Mouse (Mus musculus) embryonic facial prominence, embryonic 14.5 days (tissue): ENCODE measurements around the gene Pdcl. TPM values are rescaled to one million over a fixed set of nuclear protein-coding genes. Genes with fewer than 3 reads are reported as not detected.
A peak's percentile ranks its signal among the peaks of the same experiment; 100 is the strongest.

ENCODE experiments used
- ATAC-seq: fragments of 200-750 bp; cut with Nextera tagmentation; 2 replicates; pipeline ENCODE4 v1.8.0; 2017; ENCODE audit warnings: low read depth, moderate number of reproducible peaks, moderate TSS enrichment
- DNase-seq: peaks from one replicate; pipeline ENCODE4 v3.0.0-alpha.2; 2015; ENCODE audit warnings: low spot score
- H3K27ac ChIP-seq: fragments of 300-500 bp; sonication (generic); replicated peaks from 2 replicates; pipeline ENCODE4 v1.5.1; 2014; ENCODE audit warnings: low read depth, mild to moderate bottlenecking, low read length, moderate library complexity
- H3K27me3 ChIP-seq: fragments of 300-500 bp; sonication (generic); replicated peaks from 2 replicates; pipeline ENCODE4 v1.6.1; 2014; ENCODE audit warnings: low read length; ENCODE audit not compliant: control insufficient read depth, insufficient read depth
- H3K36me3 ChIP-seq: fragments of 300-500 bp; sonication (generic); 2 replicates; pipeline ENCODE4 v1.6.1; 2014; ENCODE audit warnings: low read length, mixed read lengths; ENCODE audit not compliant: control insufficient read depth, insufficient read depth
- H3K4me1 ChIP-seq: fragments of 300-500 bp; sonication (generic); 2 replicates; pipeline ENCODE4 v1.6.1; 2014; ENCODE audit warnings: antibody characterized with exemption, low read length; ENCODE audit not compliant: control insufficient read depth, insufficient read depth
- H3K4me2 ChIP-seq: fragments of 300-500 bp; sonication (generic); 2 replicates; pipeline ENCODE4 v1.6.1; 2014; ENCODE audit warnings: low read depth, mild to moderate bottlenecking, low read length, moderate library complexity, mixed read lengths
- H3K4me3 ChIP-seq: fragments of 300-500 bp; sonication (generic); 2 replicates; pipeline ENCODE4 v1.5.1; 2014; ENCODE audit warnings: low read depth, mild to moderate bottlenecking, low read length
- H3K9ac ChIP-seq: fragments of 300-500 bp; sonication (generic); 2 replicates; pipeline ENCODE4 v1.6.1; 2014; ENCODE audit warnings: low read depth, mild to moderate bottlenecking, low read length, moderate library complexity, mixed read lengths
- H3K9me3 ChIP-seq: fragments of 300-500 bp; sonication (generic); 2 replicates; pipeline ENCODE4 v1.6.1; 2016; ENCODE audit warnings: low read length; ENCODE audit not compliant: control insufficient read depth
- WGBS: fragments of 180-500 bp; shearing (Covaris S2); extraction: QIAGEN DNeasy Blood & Tissue Kit; methylation state at CpG from one replicate; pipeline ENCODE4 v1.1.7; 2014; 5-methylcytosine and 5-hydroxymethylcytosine counted together
- polyA plus RNA-seq: library from polyadenylated mRNA; unstranded; fragments of >200 nt; fragmentation: Nextera tagmentation; extraction: Ambion mirVana; gene quantifications from 2 replicates; pipeline ENCODE4 v1.2.1, GENCODE M21; 2014

Gene Pdcl
- 41.2 and 47.0 TPM in 2 replicates for polyA plus RNA-seq

DNA sequence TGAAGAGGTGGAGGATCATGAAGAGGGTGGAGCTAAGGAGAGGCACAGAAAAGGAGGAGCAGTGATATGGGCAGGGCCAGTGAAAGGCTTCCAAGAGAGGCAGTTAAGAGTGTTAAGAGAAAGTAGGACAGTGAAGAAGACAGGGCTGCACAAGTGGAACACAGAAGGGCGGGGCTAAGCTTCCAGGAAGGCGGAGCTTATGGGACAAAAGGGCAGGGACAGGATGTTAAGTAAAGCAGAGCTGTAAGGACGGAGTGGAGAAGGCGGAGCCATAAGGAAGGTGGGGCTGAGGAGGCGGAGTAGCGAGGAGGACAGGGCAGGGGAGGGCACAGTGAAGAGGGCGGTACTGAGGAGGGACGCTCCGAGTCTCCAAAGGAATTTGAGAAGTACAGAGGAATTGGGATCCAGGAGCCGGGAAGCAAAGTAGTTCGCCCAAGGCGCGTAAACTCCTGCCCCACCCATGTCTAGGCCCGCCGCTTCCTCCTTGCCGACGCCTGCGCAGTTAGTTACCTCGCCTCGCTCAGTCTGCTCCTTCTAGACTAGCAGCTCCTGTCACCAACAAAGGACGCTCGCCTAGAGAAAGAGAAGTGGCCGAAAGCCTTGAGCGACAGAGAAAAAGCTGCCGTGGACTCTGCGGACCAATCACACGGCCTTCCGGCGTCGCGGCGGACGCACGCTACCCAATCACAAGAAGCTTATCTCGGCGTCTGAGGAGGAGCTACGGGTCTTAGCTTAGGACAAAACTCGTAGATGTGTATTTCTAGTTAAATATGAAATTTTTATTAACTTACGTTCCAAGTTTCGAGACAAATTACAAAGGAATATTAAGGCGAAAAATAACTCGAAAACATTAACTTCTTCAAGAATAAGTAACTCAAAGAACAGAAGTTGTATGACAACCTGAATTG is at the start of gene Pdcl:
Gene Pdcl, minus strand, starts transcription at position 700 of the 908 bp plus-strand sequence.
- ATAC-seq (peak; percentile 99), DNase-seq (peak; percentile 97)
- Histone ChIP-seq H3K4me3 (peak within 1 kb of the TSS; percentile 73), H3K27me3 (no peaks in the 10 kb centered on the region), H3K9me3 (no peaks in the 10 kb centered on the region), H3K4me1 (peaks cover 9% of the 10 kb centered on the region), H3K4me2 (peak within 1 kb of the TSS; percentile 68), H3K36me3 (peaks cover 34% of the 10 kb centered on the region), H3K9ac (peak within 1 kb of the TSS; percentile 84), H3K27ac (peak within 1 kb of the TSS; percentile 98)
- WGBS = under 1% methylated on average over 39 of the region's 42 CpGs

DNA sequence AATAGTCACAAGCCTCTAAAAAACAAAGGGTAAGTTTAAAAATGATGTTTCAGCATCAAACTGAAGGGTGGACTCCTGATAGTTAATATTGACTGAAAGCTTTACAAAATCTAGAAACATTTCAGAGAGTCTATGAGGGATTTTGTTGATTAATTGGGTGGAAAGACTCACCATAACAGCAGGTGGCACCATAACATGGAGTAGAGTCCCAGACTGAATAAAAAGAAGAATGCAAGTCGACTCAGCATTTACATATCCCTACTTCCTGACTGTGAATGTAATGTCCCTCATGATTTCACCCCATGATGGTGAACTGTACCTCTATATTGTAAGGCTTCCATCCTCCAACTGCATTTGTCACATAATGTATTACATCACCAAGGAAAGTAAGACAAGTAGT is 36.4 kb upstream of the Pdcl start:
- Histone ChIP-seq H3K27ac (no peak overlapping the region), H3K4me2 (no peak overlapping the region), H3K4me3 (no peak overlapping the region), H3K27me3 (no peaks in the 10 kb centered on the region), H3K4me1 (no peaks in the 10 kb centered on the region), H3K9ac (no peak overlapping the region), H3K36me3 (peaks cover 57% of the 10 kb centered on the region), H3K9me3 (no peaks in the 10 kb centered on the region)
- no peak for ATAC-seq
- peak; percentile 3 for DNase-seq
- WGBS = 39% methylated on average over 1 of the region's 1 CpGs

DNA sequence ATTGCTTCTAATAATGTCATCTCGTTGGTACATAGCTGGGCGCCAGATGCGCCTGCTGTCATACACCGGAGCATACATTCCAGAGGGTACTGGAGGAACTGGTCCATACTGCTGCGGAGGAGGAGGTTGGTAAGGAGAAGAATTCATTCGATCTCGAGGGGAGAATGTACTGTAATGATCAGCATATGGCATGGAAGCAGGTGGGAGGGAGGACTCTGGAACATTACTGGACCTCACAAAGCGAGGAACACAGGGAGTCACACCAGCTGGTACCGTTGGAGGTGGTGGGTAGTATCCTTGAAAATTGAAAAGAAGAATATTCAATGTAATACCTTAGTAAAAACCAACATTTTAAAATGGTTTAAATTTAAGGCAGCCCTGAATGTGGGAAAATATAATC is 23.8 kb upstream of the Pdcl start:
- H3K4me1 ChIP-seq = no peaks in the 10 kb centered on the region
- no peak overlapping the region for H3K9ac ChIP-seq
- 90% methylated on average over 9 of the region's 9 CpGs for WGBS
- H3K9me3 ChIP-seq = no peaks in the 10 kb centered on the region
- no peak for DNase-seq
- no peaks in the 10 kb centered on the region for H3K27me3 ChIP-seq
- no peak overlapping the region for H3K4me2 ChIP-seq
- no peak for ATAC-seq
- H3K36me3 ChIP-seq = peaks cover 62% of the 10 kb centered on the region
- H3K4me3 ChIP-seq = no peak overlapping the region
- no peak overlapping the region for H3K27ac ChIP-seq

DNA sequence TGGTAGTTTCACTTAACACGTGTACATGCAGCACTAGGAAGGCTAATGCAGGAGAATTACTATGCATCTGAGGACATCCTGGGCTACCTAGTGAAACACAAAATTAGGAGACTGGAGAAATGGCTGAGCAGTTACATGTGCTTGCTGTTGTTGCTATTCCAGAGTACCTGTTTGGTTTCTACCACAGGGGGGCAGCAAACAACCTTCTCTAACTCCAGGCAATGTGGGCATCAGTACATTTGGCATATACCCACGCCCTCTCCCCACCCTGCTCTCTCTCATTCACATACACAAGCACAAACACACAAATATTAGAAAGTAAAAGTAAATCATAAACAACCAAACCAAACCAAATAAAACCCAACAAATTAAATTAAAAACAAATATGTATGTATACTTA is 21.1 kb upstream of the Pdcl start:
- no peak overlapping the region for H3K27ac ChIP-seq
- DNase-seq (peak; percentile 54), ATAC-seq (no peak)
- no peaks in the 10 kb centered on the region for H3K9me3 ChIP-seq
- H3K9ac ChIP-seq = no peak overlapping the region
- peaks cover 72% of the 10 kb centered on the region for H3K36me3 ChIP-seq
- H3K4me1 ChIP-seq = no peaks in the 10 kb centered on the region
- WGBS = 72% methylated on average over 2 of the region's 2 CpGs
- no peak overlapping the region for H3K4me3 ChIP-seq
- H3K4me2 ChIP-seq = no peak overlapping the region
- H3K27me3 ChIP-seq = no peaks in the 10 kb centered on the region

DNA sequence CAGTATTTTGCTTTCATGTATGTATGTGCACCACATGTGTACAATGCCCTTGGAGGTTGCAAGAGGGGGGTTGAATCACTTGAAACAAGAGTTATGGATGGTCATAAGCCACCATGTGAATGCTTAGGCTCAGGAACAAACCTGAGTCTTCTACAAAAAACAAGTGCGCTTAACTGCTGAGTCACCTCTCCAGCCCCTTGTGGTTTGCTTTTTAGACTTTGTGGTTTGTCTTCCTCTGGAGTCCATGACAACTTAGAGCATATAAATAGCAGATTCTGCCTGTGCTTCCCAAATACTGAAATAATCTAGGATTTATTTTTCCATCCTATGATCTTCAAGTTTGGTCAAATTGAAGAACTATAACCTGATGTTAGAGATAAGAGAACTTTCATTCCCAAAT is 16.9 kb upstream of the Pdcl start:
- DNase-seq (peak; percentile 14), ATAC-seq (no peak)
- peaks cover 58% of the 10 kb centered on the region for H3K36me3 ChIP-seq
- H3K4me1 ChIP-seq = no peaks in the 10 kb centered on the region
- H3K4me2 ChIP-seq = no peak overlapping the region
- H3K9me3 ChIP-seq = no peaks in the 10 kb centered on the region
- no peak overlapping the region for H3K4me3 ChIP-seq
- H3K9ac ChIP-seq = no peak overlapping the region
- 86% methylated on average over 1 of the region's 1 CpGs for WGBS
- no peak overlapping the region for H3K27ac ChIP-seq
- no peaks in the 10 kb centered on the region for H3K27me3 ChIP-seq

DNA sequence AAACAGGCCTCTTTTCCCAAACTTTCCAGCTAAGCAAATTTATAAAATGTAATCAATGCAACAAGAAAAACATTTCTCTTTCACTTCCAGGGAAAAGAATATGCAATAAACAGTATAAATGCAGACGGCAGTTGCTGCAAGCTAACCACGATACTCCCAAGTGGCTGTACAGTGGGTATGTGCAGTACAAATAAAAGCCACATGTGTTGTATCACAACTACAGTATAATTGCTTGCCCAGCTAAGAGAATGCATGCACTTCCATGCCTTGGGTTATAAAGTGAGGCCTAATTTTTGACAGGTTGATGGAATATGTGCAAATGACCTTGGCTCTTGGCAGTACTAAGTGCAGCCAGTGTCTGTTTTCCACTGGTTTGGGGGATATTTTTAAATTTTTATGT is 11.5 kb upstream of the Pdcl start:
- Histone ChIP-seq H3K9ac (no peak overlapping the region), H3K9me3 (no peaks in the 10 kb centered on the region), H3K27ac (no peak overlapping the region), H3K27me3 (no peaks in the 10 kb centered on the region), H3K4me1 (no peaks in the 10 kb centered on the region), H3K4me3 (no peak overlapping the region), H3K36me3 (peaks cover 26% of the 10 kb centered on the region), H3K4me2 (no peak overlapping the region)
- ATAC-seq (no peak), DNase-seq (peak; percentile 36)
- WGBS = 63% methylated on average over 2 of the region's 2 CpGs

DNA sequence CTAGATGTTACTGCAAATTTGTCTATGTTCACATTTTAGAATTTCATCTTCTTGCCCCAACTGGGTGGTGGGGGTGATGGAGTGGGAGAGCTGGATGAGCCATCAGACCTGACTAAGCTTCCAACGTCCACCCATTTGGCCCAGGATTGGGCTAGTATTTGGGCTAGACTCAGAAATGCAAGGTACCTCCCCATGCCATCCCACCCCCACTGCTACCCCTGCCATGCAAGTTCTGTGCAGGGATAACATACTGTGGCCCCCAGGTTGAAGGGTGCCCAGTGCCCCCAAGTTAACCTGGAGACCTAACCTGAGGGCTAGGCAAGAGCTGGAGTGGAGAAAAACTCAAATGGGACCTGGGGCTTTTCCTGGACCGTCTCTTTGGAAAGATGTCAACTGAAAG is 776 bp upstream of the Pdcl start:
- H3K4me3 ChIP-seq = peak overlapping the region; percentile 73; the same call in 1 of the 2 replicates

DNA sequence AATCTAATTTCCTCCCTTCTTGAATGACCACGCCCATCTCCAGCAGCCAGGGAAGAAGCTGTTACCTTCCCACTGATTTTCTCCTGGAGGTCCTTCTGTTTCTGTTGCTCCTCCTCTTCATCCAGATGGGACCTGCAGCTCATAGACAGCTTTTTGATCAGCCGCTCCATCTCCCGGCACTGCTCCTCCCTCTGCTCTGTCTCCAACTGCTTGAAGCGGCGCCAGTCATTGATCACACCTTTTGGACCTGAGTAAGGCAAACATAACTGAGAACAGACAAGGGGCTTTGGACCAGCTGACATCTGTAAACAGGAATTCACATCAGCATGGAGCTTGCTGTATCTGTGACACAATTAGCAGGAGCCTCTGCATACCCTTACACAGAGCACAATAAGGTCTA is 3.6 kb downstream of the Pdcl start:
- H3K9me3 ChIP-seq = no peaks in the 10 kb centered on the region
- no peak overlapping the region for H3K4me3 ChIP-seq
- H3K4me2 ChIP-seq = no peak overlapping the region
- no peak overlapping the region for H3K9ac ChIP-seq
- 98% methylated on average over 5 of the region's 5 CpGs for WGBS
- peaks cover 9% of the 10 kb centered on the region for H3K4me1 ChIP-seq
- DNase-seq = no peak
- no peak overlapping the region for H3K27ac ChIP-seq
- H3K27me3 ChIP-seq = no peaks in the 10 kb centered on the region
- H3K36me3 ChIP-seq = peaks cover 65% of the 10 kb centered on the region
- no peak for ATAC-seq

More for the DNA sequence above, 776 bp upstream of the Pdcl start:
- H3K27ac ChIP-seq = 0 out of 2 replicates have a peak overlapping the region, but pooled peaks have one; percentile 98
- ATAC-seq (no peak), DNase-seq (no peak)
- no peaks in the 10 kb centered on the region for H3K9me3 ChIP-seq
- peaks cover 24% of the 10 kb centered on the region for H3K36me3 ChIP-seq
- H3K9ac ChIP-seq = no peak overlapping the region
- peak overlapping the region; percentile 68 for H3K4me2 ChIP-seq
- no peaks in the 10 kb centered on the region for H3K27me3 ChIP-seq
- 91% methylated on average over 2 of the region's 2 CpGs for WGBS
- peaks cover 9% of the 10 kb centered on the region for H3K4me1 ChIP-seq

DNA sequence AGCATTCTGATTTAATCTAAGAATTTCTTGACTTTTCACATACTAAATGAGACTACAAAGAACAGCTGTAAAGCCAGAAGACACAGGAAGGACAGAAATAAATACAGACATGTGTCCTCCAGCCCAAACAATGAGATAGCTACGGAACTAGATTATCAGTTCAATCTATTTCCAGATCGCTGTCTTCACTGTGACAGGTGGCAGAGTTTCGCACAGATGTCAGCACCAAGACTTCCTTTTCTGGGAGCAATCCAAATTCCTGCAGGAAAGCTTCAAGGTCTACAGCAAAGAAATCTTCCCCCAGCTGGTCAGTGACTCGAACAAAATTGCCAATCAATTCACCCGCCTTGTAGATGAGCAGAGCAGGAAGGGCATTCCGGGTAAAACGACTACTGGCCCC is 7.5 kb downstream of the Pdcl start:
- 87% methylated on average over 7 of the region's 7 CpGs for WGBS

More for the DNA sequence above, 7.5 kb downstream of the Pdcl start:
- ATAC-seq (no peak), DNase-seq (peak; percentile 17)
- Histone ChIP-seq H3K27ac (no peak overlapping the region), H3K36me3 (peaks cover 69% of the 10 kb centered on the region), H3K4me3 (no peak overlapping the region), H3K4me2 (no peak overlapping the region), H3K27me3 (no peaks in the 10 kb centered on the region), H3K9ac (no peak overlapping the region), H3K9me3 (no peaks in the 10 kb centered on the region), H3K4me1 (no peaks in the 10 kb centered on the region)
